Mouse (Mus musculus) brain, embryonic 14.5 days (tissue): ENCODE data around the gene Gm38392.

Experiments
- CTCF ChIP-seq: fragments of 200-500 bp; IDR thresholded peaks from 2 replicates; pipeline ENCODE4 v1.5.1; 2012; ENCODE audit warnings: inconsistent platforms, mild to moderate bottlenecking, moderate library complexity, borderline replicate concordance; ENCODE audit not compliant: insufficient read depth, insufficient read length; ENCODE audit errors: extremely low read depth
- POLR2A ChIP-seq: fragments of 200-500 bp; IDR thresholded peaks from 2 replicates; pipeline ENCODE4 v1.6.1; 2012; ENCODE audit warnings: mild to moderate bottlenecking, inconsistent platforms, borderline replicate concordance; ENCODE audit not compliant: poor library complexity, insufficient read depth, insufficient read length, severe bottlenecking; ENCODE audit errors: extremely low read depth

DNA sequence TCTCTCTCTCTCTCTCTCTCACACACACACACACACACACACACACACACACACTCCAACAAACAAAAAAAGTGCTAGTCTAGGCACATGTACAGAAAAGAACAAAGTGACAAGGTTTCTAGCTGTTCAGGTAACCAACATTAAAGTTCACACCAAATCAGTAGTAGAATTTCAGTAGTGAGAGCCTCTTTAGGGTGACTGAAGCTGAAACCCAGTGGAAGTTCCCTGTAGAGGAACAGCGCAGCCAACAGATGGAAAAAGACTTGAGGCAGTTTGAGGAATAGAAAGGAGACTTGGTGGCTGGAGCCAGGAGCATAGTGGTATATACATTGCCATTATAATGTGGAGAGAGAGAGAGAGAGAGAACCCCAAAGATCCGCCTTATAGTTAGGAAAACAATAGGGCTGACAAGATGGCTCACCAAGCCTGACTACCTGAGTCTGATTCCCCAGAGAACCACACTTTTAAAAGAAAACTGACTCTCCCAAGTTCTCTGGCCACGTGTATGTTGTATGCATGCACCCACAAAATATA is 48.0 kb upstream of the Gm38392 start:
- TF ChIP-seq CTCF = no peak
- TF ChIP-seq POLR2A = no peak
